ENCODE assay signal across 7 mouse cellular contexts in the genomic region with DNA sequence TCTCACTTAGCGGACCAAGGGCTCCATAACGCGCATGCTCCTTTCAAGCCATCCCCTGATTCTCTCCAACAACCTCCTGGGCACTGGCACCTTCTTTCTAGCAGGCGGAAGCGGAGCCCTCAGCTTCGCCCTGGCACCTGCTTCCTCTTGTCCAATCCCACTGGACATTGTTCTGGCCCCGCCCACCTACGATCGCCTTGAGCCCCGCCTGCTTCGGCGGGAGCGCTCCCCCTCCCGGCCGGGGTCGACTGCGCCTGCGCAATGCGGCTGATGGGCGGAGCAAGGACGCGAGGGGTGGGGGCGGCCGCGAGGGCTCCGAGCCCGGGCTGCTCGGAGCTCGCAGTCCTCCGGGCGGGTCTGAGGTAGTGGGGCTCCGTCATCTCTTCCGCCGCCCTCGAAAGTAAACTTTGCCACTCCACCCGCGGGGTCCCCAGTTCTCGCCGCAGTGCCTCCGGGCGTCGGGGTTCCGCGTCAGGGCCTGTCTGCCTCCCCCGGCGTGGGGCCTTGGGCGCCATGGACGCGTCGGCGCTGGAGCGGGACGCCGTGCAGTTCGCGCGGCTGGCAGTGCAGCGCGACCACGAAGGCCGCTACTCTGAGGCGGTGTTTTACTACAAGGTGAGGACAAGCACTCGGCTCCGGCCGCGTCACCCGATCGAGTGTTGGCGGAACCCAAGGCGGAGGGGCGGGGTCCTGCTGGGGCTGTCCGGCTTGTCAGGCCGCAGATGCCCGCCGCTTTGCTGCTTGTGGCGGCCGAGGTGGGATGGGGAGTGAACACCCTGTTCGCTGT. TPM values are rescaled to one million over a fixed set of nuclear protein-coding genes. Genes with fewer than 3 reads are reported as not detected.
A peak's percentile ranks its signal among the peaks of the same experiment; 100 is the strongest.
DNase-seq lines count a peak whose midpoint lies in the region; ATAC-seq lines count a peak whose summit lies in the region.

A gene (plus strand): TSS at position 270 of the 787 bp plus-strand sequence.

- H3K4me2 ChIP-seq in intestine, embryonic 15.5 days (replicated peaks), result peak within 1 kb of the TSS; percentile 70

- H3K27ac ChIP-seq in intestine, embryonic 15.5 days, result peak within 1 kb of the TSS; percentile 97
- peak within 1 kb of the TSS; percentile 94 for H3K27ac ChIP-seq in midbrain, embryonic 10.5 days (replicated peaks)

- under 1% methylated on average over 78 of the region's 78 CpGs for WGBS in intestine, embryonic 15.5 days
- WGBS in midbrain, embryonic 10.5 days, result under 1% methylated on average over 78 of the region's 78 CpGs

- H3K27me3 ChIP-seq in intestine, embryonic 15.5 days (replicated peaks), result no peaks in the 10 kb centered on the region
- H3K27me3 ChIP-seq in midbrain, embryonic 10.5 days (ENCODE audit: low read depth, poor library complexity, severe bottlenecking), result no peaks in the 10 kb centered on the region

- H3K9me3 ChIP-seq in intestine, embryonic 15.5 days, result no peaks in the 10 kb centered on the region
- no peaks in the 10 kb centered on the region for H3K9me3 ChIP-seq in midbrain, embryonic 10.5 days (replicated peaks)

- peak; percentile 98 for ATAC-seq in intestine, embryonic 15.5 days

- H3K9ac ChIP-seq in intestine, embryonic 15.5 days, result peak within 1 kb of the TSS; percentile 95

- no peaks in the 10 kb centered on the region for H3K36me3 ChIP-seq in intestine, embryonic 15.5 days
- H3K36me3 ChIP-seq in midbrain, embryonic 10.5 days, result peaks cover 14% of the 10 kb centered on the region

- H3K4me3 ChIP-seq in intestine, embryonic 15.5 days (replicated peaks), result peak within 1 kb of the TSS; percentile 95
- peak within 1 kb of the TSS; percentile 84 for H3K4me3 ChIP-seq in midbrain, embryonic 10.5 days

- intact Hi-C loops in gastrocnemius, postnatal 36 days (cut with DNase I), result no loop called here
- intact Hi-C loops in left cerebral cortex, postnatal 25 days (cut with DNase I), result loop anchor here (5.0 kb wide), 2 partner anchors 69 to 119 kb away; a partner anchor contains a TSS

- H3K4me1 ChIP-seq in intestine, embryonic 15.5 days (replicated peaks), result 0 out of 2 replicates have a peak, but pooled peaks cover 5% of the 10 kb centered on the region
- H3K4me1 ChIP-seq in midbrain, embryonic 10.5 days, result peaks cover 22% of the 10 kb centered on the region

- peak; percentile 99 for DNase-seq in adrenal gland, adult 2 months
- peak; percentile 98 for DNase-seq in embryo, embryonic 11.5 days (ENCODE audit: low read depth, low spot score)
- peak; percentile 96 to 98 for DNase-seq in gastrocnemius, postnatal 36 days
- DNase-seq in left cerebral cortex, postnatal 25 days (ENCODE audit: low spot score in 2 of 2), result peak; percentile 96 to 98
- DNase-seq in midbrain, embryonic 10.5 days (ENCODE audit: low spot score), result peak; percentile 99
- peak; percentile 100 for DNase-seq in right cerebral cortex, postnatal 4 days

RNA-seq across cellular contexts. Expression of the gene that starts here (rescaled TPM):
- 10 to 100 TPM; 37.3 to 53.5 TPM for total RNA-seq in adrenal gland, adult 2 months (2021)
- polyA plus RNA-seq in adrenal gland, adult 2 months (2012; rRNA removed), result 12.7 and 13.0 TPM in 2 replicates
- total RNA-seq in gastrocnemius, postnatal 36 days (2021), result 10 to 100 TPM; 27.8 to 28.3 TPM
- polyA plus RNA-seq in intestine, embryonic 15.5 days (2015; fragmentation: Nextera tagmentation; extraction: Ambion mirVana), result 34.9 and 36.5 TPM in 2 replicates
- total RNA-seq in left cerebral cortex, postnatal 25 days (2021), result 10 to 100 TPM; 35.6 to 37.2 TPM
- 28.9 and 35.5 TPM in 2 replicates for polyA plus RNA-seq in midbrain, embryonic 10.5 days (2016; fragmentation: Nextera tagmentation; extraction: Ambion mirVana)

Comparison
In these comparisons a context has a peak if more than half of its experiments do, and no peak if none do; other contexts are left out.
1. Peak in every context shown above with its lines: DNase-seq, ATAC-seq, H3K4me3 ChIP-seq and H3K27ac ChIP-seq.